Mouse (Mus musculus) neural tube, embryonic 15.5 days (tissue): ENCODE measurements around the gene Olfr1301. TPM values are rescaled to one million over a fixed set of nuclear protein-coding genes. Genes with fewer than 3 reads are reported as not detected.

Source experiments
- ATAC-seq: fragments of 200-750 bp; cut with Nextera tagmentation; 2 replicates; pipeline ENCODE4 v1.8.0; 2017; ENCODE audit warnings: mild to moderate bottlenecking, moderate TSS enrichment, moderate library complexity; ENCODE audit not compliant: low FRiP score
- H3K27ac ChIP-seq: fragments of 300-500 bp; sonication (generic); replicated peaks from 2 replicates; pipeline ENCODE4 v1.5.1; 2015; ENCODE audit warnings: mild to moderate bottlenecking, inconsistent platforms
- H3K27me3 ChIP-seq: fragments of 300-500 bp; sonication (generic); replicated peaks from 2 replicates; pipeline ENCODE4 v1.6.1; 2015; ENCODE audit warnings: inconsistent platforms
- H3K36me3 ChIP-seq: fragments of 300-500 bp; sonication (generic); 2 replicates; pipeline ENCODE4 v1.6.1; 2015; ENCODE audit warnings: inconsistent platforms
- H3K4me1 ChIP-seq: fragments of 300-500 bp; sonication (generic); 2 replicates; pipeline ENCODE4 v1.6.1; 2015; ENCODE audit warnings: inconsistent platforms
- H3K4me2 ChIP-seq: fragments of 300-500 bp; sonication (generic); 2 replicates; pipeline ENCODE4 v1.6.1; 2015; ENCODE audit warnings: inconsistent platforms, mild to moderate bottlenecking, moderate library complexity
- H3K4me3 ChIP-seq: fragments of 300-500 bp; sonication (generic); replicated peaks from 2 replicates; pipeline ENCODE4 v1.5.1; 2015; ENCODE audit warnings: mild to moderate bottlenecking, inconsistent platforms
- H3K9ac ChIP-seq: fragments of 300-500 bp; sonication (generic); replicated peaks from 2 replicates; pipeline ENCODE4 v1.6.1; 2015; ENCODE audit warnings: mild to moderate bottlenecking, inconsistent platforms
- H3K9me3 ChIP-seq: fragments of 300-500 bp; sonication (generic); replicated peaks from 2 replicates; pipeline ENCODE4 v1.6.1; 2016; ENCODE audit warnings: inconsistent platforms
- WGBS: fragments of 180-500 bp; shearing (Covaris S2); methylation state at CpG from one replicate; pipeline ENCODE4 v1.1.7; 2015; ENCODE audit warnings: mixed read lengths; 5-methylcytosine and 5-hydroxymethylcytosine counted together
- polyA plus RNA-seq: library from polyadenylated mRNA; unstranded; fragments of >200 nt; fragmentation: Nextera tagmentation; extraction: Ambion mirVana; gene quantifications from 2 replicates; pipeline ENCODE4 v1.2.1, GENCODE M21; 2015

The Olfr1301 gene
- polyA plus RNA-seq: not detected in 2 replicates

GRCm38 (mm10) chr2:111750706-111751105 is at the start of gene Olfr1301:
Gene Olfr1301, plus strand, starts transcription at chr2:111751006.
- H3K4me2 ChIP-seq: no peak within 1 kb of the TSS
- WGBS: 78% methylated on average over 3 of the region's 3 CpGs

GRCm38 (mm10) chr2:111726739-111727138 is 24.1 kb upstream of the Olfr1301 start:
- H3K36me3 ChIP-seq: no peaks in the 10 kb centered on the region
- no peak overlapping the region for H3K9ac ChIP-seq
- no peaks in the 10 kb centered on the region for H3K4me1 ChIP-seq
- H3K27me3 ChIP-seq: no peaks in the 10 kb centered on the region
- no peak overlapping the region for H3K4me2 ChIP-seq
- no peak for ATAC-seq
- H3K9me3 ChIP-seq: no peaks in the 10 kb centered on the region
- H3K4me3 ChIP-seq: no peak overlapping the region
- H3K27ac ChIP-seq: no peak overlapping the region

More at GRCm38 (mm10) chr2:111750706-111751105, at the start of gene Olfr1301:
- ATAC-seq: no peak
- H3K9ac ChIP-seq: no peak within 1 kb of the TSS
- H3K27ac ChIP-seq: no peak within 1 kb of the TSS
- H3K27me3 ChIP-seq: no peaks in the 10 kb centered on the region
- no peaks in the 10 kb centered on the region for H3K4me1 ChIP-seq
- H3K4me3 ChIP-seq: no peak within 1 kb of the TSS
- H3K36me3 ChIP-seq: no peaks in the 10 kb centered on the region
- H3K9me3 ChIP-seq: no peaks in the 10 kb centered on the region

- Histone ChIP-seq H3K27ac (no peak within 1 kb of the TSS), H3K4me2 (no peak within 1 kb of the TSS), H3K9me3 (no peaks in the 10 kb centered on the region), H3K4me1 (no peaks in the 10 kb centered on the region), H3K4me3 (no peak within 1 kb of the TSS), H3K27me3 (no peaks in the 10 kb centered on the region), H3K9ac (no peak within 1 kb of the TSS), H3K36me3 (no peaks in the 10 kb centered on the region)
- no peak for ATAC-seq
- WGBS: 78% methylated on average over 2 of the region's 2 CpGs
Measured at GRCm38 (mm10) chr2:111777129-111777528, 26.3 kb downstream of the Olfr1301 start, which contains the start of gene Olfr1302. Gene Olfr1302, plus strand, starts transcription at chr2:111777429.

Other genes with a start within 250 kb of the Olfr1301 start
- not detected in 2 replicates for gene Olfr1293-ps, start 225.8 kb upstream of the Olfr1301 start, polyA plus RNA-seq
- gene Olfr1294, start 210.7 kb upstream of the Olfr1301 start, polyA plus RNA-seq: not detected in 2 replicates
- gene Olfr1295, start 181.3 kb upstream of the Olfr1301 start, polyA plus RNA-seq: not detected in 2 replicates
- gene Olfr1297, start 124.5 kb upstream of the Olfr1301 start, polyA plus RNA-seq: not detected in 2 replicates
- gene Olfr1298, start 101.8 kb upstream of the Olfr1301 start, polyA plus RNA-seq: not detected in 2 replicates
- not detected in 2 replicates for gene Olfr1299, start 89.6 kb upstream of the Olfr1301 start, polyA plus RNA-seq
- gene Olfr1302, start 26.4 kb downstream of the Olfr1301 start, polyA plus RNA-seq: not detected in 2 replicates
- not detected in 2 replicates for gene Olfr1303, start 69.3 kb downstream of the Olfr1301 start, polyA plus RNA-seq
- gene Olfr1305, start 126.1 kb downstream of the Olfr1301 start, polyA plus RNA-seq: not detected in 2 replicates
- not detected in 2 replicates for gene Olfr1306, start 165.3 kb downstream of the Olfr1301 start, polyA plus RNA-seq
- gene Olfr1307, start 198.4 kb downstream of the Olfr1301 start, polyA plus RNA-seq: 0.01 TPM in 1 of 2 replicates, not detected in the other
- not detected in 2 replicates for gene Olfr1308, start 213.9 kb downstream of the Olfr1301 start, polyA plus RNA-seq
- gene Olfr1309, start 239.3 kb downstream of the Olfr1301 start, polyA plus RNA-seq: not detected in 2 replicates